ENCODE assay signal across 7 mouse cellular contexts in genomic region chr8:76899411-76900154, GRCm38 (mm10). TPM values are rescaled to one million over a fixed set of nuclear protein-coding genes. Genes with fewer than 3 reads are reported as not detected.
A peak's percentile ranks its signal among the peaks of the same experiment; 100 is the strongest.
DNase-seq lines count a peak whose midpoint lies in the region; ATAC-seq lines count a peak whose summit lies in the region.

Gene Nr3c2 (plus strand): TSS chr8:76899442.

- H3K4me1 ChIP-seq in hindbrain, embryonic 11.5 days (replicated peaks; ENCODE audit: control insufficient read depth, insufficient read depth, low read length): no peaks in the 10 kb centered on the region; the same call in 1 of the 2 replicates

- H3K36me3 ChIP-seq in hindbrain, embryonic 11.5 days (ENCODE audit: control insufficient read depth, insufficient read depth, low read length): no peaks in the 10 kb centered on the region

- peak within 1 kb of the TSS; percentile 99 for H3K4me2 ChIP-seq in hindbrain, embryonic 11.5 days (replicated peaks; ENCODE audit: low read depth, low read length)

- under 1% methylated on average over 36 of the region's 47 CpGs for WGBS in hindbrain, embryonic 11.5 days

- H3K27ac ChIP-seq in hindbrain, embryonic 11.5 days (ENCODE audit: low read depth, low read length): no peak within 1 kb of the TSS

- peak; percentile 48 to 51 for DNase-seq in adrenal gland, adult 18-20 months (ENCODE audit: low spot score in 2 of 2)
- DNase-seq in cerebellum, adult 18-20 months: peak; percentile 45 to 70
- peak; percentile 24 to 38 for DNase-seq in frontal cortex, postnatal 25 days (ENCODE audit: low spot score in 2 of 2)
- peak; percentile 58 for DNase-seq in hindbrain, embryonic 11.5 days (ENCODE audit: low spot score)
- peak; percentile 31 to 42 for DNase-seq in left cerebral cortex, adult 8-10 months (ENCODE audit: low spot score in 2 of 2)
- DNase-seq in right cerebral cortex, postnatal 25 days: peak; percentile 64

- peak within 1 kb of the TSS; percentile 55 for H3K9ac ChIP-seq in hindbrain, embryonic 11.5 days (ENCODE audit: low read depth, low read length)

- peak within 1 kb of the TSS; percentile 57 for H3K4me3 ChIP-seq in hindbrain, embryonic 11.5 days (ENCODE audit: low read depth, low read length)

- no peaks in the 10 kb centered on the region for H3K9me3 ChIP-seq in hindbrain, embryonic 11.5 days (ENCODE audit: control insufficient read depth, low read length)

- ATAC-seq in hindbrain, embryonic 11.5 days (ENCODE audit: low FRiP score): peak; percentile 14
- peak; percentile 13 for ATAC-seq in megakaryocyte, adult 5-6 weeks (ENCODE audit: poor library complexity, severe bottlenecking)

- peaks cover 20% of the 10 kb centered on the region for H3K27me3 ChIP-seq in hindbrain, embryonic 11.5 days (ENCODE audit: control insufficient read depth, insufficient read depth, low read length)

RNA-seq across cellular contexts. Expression of gene Nr3c2, which starts in this region (rescaled TPM):
- 10 to 100 TPM in 1 of 2 experiments, 1 to 10 TPM in 1; 9.3 to 10.0 TPM for total RNA-seq in adrenal gland, adult 18-20 months (2021)
- polyA plus RNA-seq in hindbrain, embryonic 11.5 days (2014; fragmentation: Nextera tagmentation; extraction: Ambion mirVana): 1.3 TPM in 2 replicates
- total RNA-seq in left cerebral cortex, adult 8-10 months (2022): 10 to 100 TPM; 45.4 to 50.5 (median 47.9) TPM
- total RNA-seq in megakaryocyte, adult 5-6 weeks (2015): 0.16 and 0.21 TPM in 2 replicates
- total RNA-seq in megakaryocyte, adult 5-6 weeks (2017): 0.15 and 1.8 TPM in 2 replicates
